Mouse (Mus musculus): ENCODE results near the gene Coro1b.

GRCm38 (mm10) chr19:4131768-4132167 is 16.7 kb upstream of the Coro1b start:
- peak; percentile 59 for TF ChIP-seq CTCF (IDR thresholded peaks at IDR 0.05; ENCODE audit: low read depth)
- TF ChIP-seq EP300 (IDR thresholded peaks at IDR 0.05; ENCODE audit: low read depth): no peak

Measured in liver, postnatal 0 days (tissue).